In the genomic region with DNA sequence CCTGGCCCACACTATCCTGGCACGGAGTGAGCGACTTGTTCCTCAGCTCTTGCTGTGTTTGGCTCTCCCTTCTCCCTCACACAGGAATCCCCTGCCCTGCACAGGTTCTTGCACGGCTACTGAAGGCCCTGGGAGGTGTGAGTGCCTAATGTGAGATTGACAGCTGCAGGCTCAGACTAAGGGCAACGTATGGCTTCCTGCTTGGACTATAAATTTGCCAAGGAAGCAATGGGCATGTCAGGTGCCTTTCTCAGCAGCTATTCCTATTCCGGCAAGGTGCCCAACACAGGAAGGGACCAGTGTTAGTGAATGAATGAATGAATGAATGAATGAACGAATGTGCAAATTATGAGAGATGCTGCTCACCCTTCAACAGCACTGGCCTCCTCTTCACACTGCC, we compare ENCODE assay signal across 19 mouse cellular contexts. TPM values are rescaled to one million over a fixed set of nuclear protein-coding genes. Genes with fewer than 3 reads are reported as not detected.
A peak's percentile ranks its signal among the peaks of the same experiment; 100 is the strongest.
DNase-seq lines count a peak whose midpoint lies in the region; ATAC-seq and TF ChIP-seq lines count a peak whose summit lies in the region.
"Had no signal": no experiment of that assay in that cellular context is flagged by ENCODE, and none has a peak within 500 bp of the region (broad histone marks: within the 10 kb centered on the region; RNA-seq: fewer than 3 reads in every experiment).

No protein-coding gene starts in this region.

- H3K27ac ChIP-seq in midbrain, embryonic 11.5 days (ENCODE audit: low read depth, low read length) = no peak overlapping the region
- H3K27ac ChIP-seq in midbrain, postnatal 0 days (ENCODE audit: low read depth, low read length) = no peak overlapping the region
- H3K27ac ChIP-seq in midbrain, embryonic 15.5 days = 0 out of 2 replicates have a peak overlapping the region, but pooled peaks have one; percentile 9
- H3K27ac ChIP-seq: embryonic facial prominence, embryonic 15.5 days; forebrain, embryonic 15.5 days; heart, embryonic 13.5 days; hindbrain, embryonic 12.5 days had no signal

- peak; percentile 14 for DNase-seq in cerebellum, adult 9-11 months
- no peak for DNase-seq in cerebellum, adult 11 months
- DNase-seq in cerebellum, postnatal 36 days = peak; percentile 14 to 15
- no peak for DNase-seq in cerebellum, postnatal 4 days (ENCODE audit: low spot score in 2 of 2)
- DNase-seq in midbrain, embryonic 11.5 days (ENCODE audit: low spot score, missing footprints) = no peak
- DNase-seq in midbrain, postnatal 0 days (ENCODE audit: low spot score) = no peak
- DNase-seq: gastrocnemius, postnatal 36 days; heart, adult 11 months; heart, postnatal 36 days had no signal

- H3K4me3 ChIP-seq in midbrain, embryonic 11.5 days (ENCODE audit: low read depth, low read length) = no peak overlapping the region
- H3K4me3 ChIP-seq in midbrain, postnatal 0 days (ENCODE audit: low read depth, low read length) = no peak overlapping the region
- no peak overlapping the region for H3K4me3 ChIP-seq in midbrain, embryonic 15.5 days
- H3K4me3 ChIP-seq: embryonic facial prominence, embryonic 15.5 days; erythroblast, embryonic 14.5 days; forebrain, embryonic 15.5 days; heart, embryonic 13.5 days; hindbrain, embryonic 12.5 days had no signal

- H3K9ac ChIP-seq in midbrain, embryonic 11.5 days (ENCODE audit: low read length) = no peak overlapping the region
- no peak overlapping the region for H3K9ac ChIP-seq in midbrain, postnatal 0 days (replicated peaks; ENCODE audit: low read length, poor library complexity, severe bottlenecking)
- H3K9ac ChIP-seq in midbrain, embryonic 15.5 days = no peak overlapping the region
- H3K9ac ChIP-seq: embryonic facial prominence, embryonic 15.5 days; forebrain, embryonic 15.5 days; heart, embryonic 13.5 days; hindbrain, embryonic 12.5 days had no signal

- no peaks in the 10 kb centered on the region for H3K27me3 ChIP-seq in midbrain, embryonic 11.5 days (ENCODE audit: control insufficient read depth, insufficient read depth, low read length)
- H3K27me3 ChIP-seq in midbrain, postnatal 0 days (ENCODE audit: insufficient read depth, low read length) = no peaks in the 10 kb centered on the region
- no peaks in the 10 kb centered on the region for H3K27me3 ChIP-seq in midbrain, embryonic 15.5 days (replicated peaks)
- H3K27me3 ChIP-seq: embryonic facial prominence, embryonic 15.5 days; forebrain, embryonic 15.5 days; heart, embryonic 13.5 days; hindbrain, embryonic 12.5 days had no signal

- 0 out of 2 replicates have a peak, but pooled peaks have one; percentile 28 for ATAC-seq in midbrain, embryonic 11.5 days (ENCODE audit: low FRiP score)
- ATAC-seq in midbrain, postnatal 0 days (ENCODE audit: low FRiP score) = no peak
- ATAC-seq in midbrain, embryonic 15.5 days (replicated peaks) = no peak

- H3K9me3 ChIP-seq in midbrain, embryonic 11.5 days (ENCODE audit: control insufficient read depth, low read length) = no peaks in the 10 kb centered on the region
- no peaks in the 10 kb centered on the region for H3K9me3 ChIP-seq in midbrain, postnatal 0 days (ENCODE audit: low read length)
- no peaks in the 10 kb centered on the region for H3K9me3 ChIP-seq in midbrain, embryonic 15.5 days
- H3K9me3 ChIP-seq: embryonic facial prominence, embryonic 15.5 days; forebrain, embryonic 15.5 days; hindbrain, embryonic 12.5 days had no signal

- 79% methylated on average over 6 of the region's 6 CpGs for WGBS in midbrain, embryonic 11.5 days
- WGBS in midbrain, postnatal 0 days = 74% methylated on average over 6 of the region's 6 CpGs
- WGBS in midbrain, embryonic 15.5 days = 79% methylated on average over 6 of the region's 6 CpGs

- no peaks in the 10 kb centered on the region; the same call in 1 of the 2 replicates for H3K4me1 ChIP-seq in midbrain, embryonic 11.5 days (ENCODE audit: control insufficient read depth, insufficient read depth, low read length)
- H3K4me1 ChIP-seq in midbrain, postnatal 0 days (ENCODE audit: insufficient read depth, low read length) = 0 out of 2 replicates have a peak, but pooled peaks cover 2% of the 10 kb centered on the region
- H3K4me1 ChIP-seq in midbrain, embryonic 15.5 days = peaks cover 11% of the 10 kb centered on the region; the same call in 1 of the 2 replicates
- H3K4me1 ChIP-seq: forebrain, embryonic 15.5 days; heart, embryonic 13.5 days; hindbrain, embryonic 12.5 days had no signal

- H3K36me3 ChIP-seq in midbrain, embryonic 11.5 days (ENCODE audit: control insufficient read depth, insufficient read depth, low read length) = no peaks in the 10 kb centered on the region
- H3K36me3 ChIP-seq in midbrain, postnatal 0 days (ENCODE audit: insufficient read depth, low read length) = no peaks in the 10 kb centered on the region
- no peaks in the 10 kb centered on the region for H3K36me3 ChIP-seq in midbrain, embryonic 15.5 days (replicated peaks)
- H3K36me3 ChIP-seq: embryonic facial prominence, embryonic 15.5 days; forebrain, embryonic 15.5 days; heart, embryonic 13.5 days; hindbrain, embryonic 12.5 days had no signal

- no peak overlapping the region for H3K4me2 ChIP-seq in midbrain, embryonic 11.5 days
- H3K4me2 ChIP-seq in midbrain, postnatal 0 days (ENCODE audit: low read depth, low read length, poor library complexity, severe bottlenecking) = no peak overlapping the region
- H3K4me2 ChIP-seq in midbrain, embryonic 15.5 days = no peak overlapping the region
- H3K4me2 ChIP-seq: embryonic facial prominence, embryonic 15.5 days; forebrain, embryonic 15.5 days; heart, embryonic 13.5 days; hindbrain, embryonic 12.5 days had no signal

- TF ChIP-seq CTCF in midbrain, postnatal 0 days (IDR thresholded peaks at IDR 0.05) = no peak

RNA-seq across cellular contexts. Expression of a gene that starts 54.1 kb away (rescaled TPM):
- polyA plus RNA-seq in midbrain, embryonic 11.5 days (2014; fragmentation: Nextera tagmentation; extraction: Ambion mirVana) = 0.19 and 0.26 TPM in 2 replicates
- 5.0 and 5.3 TPM in 2 replicates for total RNA-seq in midbrain, postnatal 0 days (2014; rRNA removed)
- polyA plus RNA-seq in midbrain, postnatal 0 days (2015; fragmentation: Nextera tagmentation; extraction: Ambion mirVana) = 2.4 and 2.6 TPM in 2 replicates
- 1.7 and 1.8 TPM in 2 replicates for polyA plus RNA-seq in midbrain, embryonic 15.5 days (2015; fragmentation: Nextera tagmentation; extraction: Ambion mirVana)
- total RNA-seq: common myeloid progenitor, adult 5-6 weeks; gastrocnemius, adult 8-10 months; gastrocnemius, postnatal 36 days; MEL had no signal
- polyA plus RNA-seq: C2C12; erythroblast, embryonic 14.5 days had no signal

Comparison
In these comparisons a context has a peak if more than half of its experiments do, and no peak if none do; other contexts are left out.
1. DNase-seq: peak in cerebellum, adult 9-11 months (single experiment) and cerebellum, postnatal 36 days (2 of 2); none in cerebellum, adult 11 months (single experiment), cerebellum, postnatal 4 days (0 of 2), midbrain, embryonic 11.5 days (single experiment) and midbrain, postnatal 0 days (single experiment).